9 mouse cellular contexts compared by ENCODE assay signal in genomic region chr4:100188201-100188699, GRCm38 (mm10).
DNase-seq lines count a peak whose midpoint lies in the region; ATAC-seq and TF ChIP-seq lines count a peak whose summit lies in the region.
"Had no signal": no experiment of that assay in that cellular context is flagged by ENCODE, and none has a peak within 500 bp of the region (broad histone marks: within the 10 kb centered on the region; RNA-seq: fewer than 3 reads in every experiment).

No protein-coding gene starts in this region.

- DNase-seq in lung, embryonic 14.5 days, result peak; percentile 61
- no peak for DNase-seq in lung, adult 2 months
- DNase-seq in gastrocnemius, postnatal 25 days, result peak; percentile 27
- DNase-seq in lung, postnatal 36 days, result peak; percentile 31
- no peak for DNase-seq in frontal cortex, postnatal 25 days (ENCODE audit: low spot score in 2 of 2)
- no peak for DNase-seq in thymus, postnatal 25 days
- no peak for DNase-seq in frontal cortex, postnatal 36 days (ENCODE audit: low spot score in 2 of 2)

- H3K4me3 ChIP-seq in lung, embryonic 14.5 days (ENCODE audit: low read depth, low read length), result no peak overlapping the region
- H3K4me3 ChIP-seq in lung, adult 2 months (replicated peaks; ENCODE audit: extremely low read depth, low read depth, low read length), result no peak overlapping the region
- no peak overlapping the region for H3K4me3 ChIP-seq in intestine, embryonic 16.5 days (ENCODE audit: low read length)

- H3K36me3 ChIP-seq in lung, embryonic 14.5 days (ENCODE audit: insufficient read depth), result no peaks in the 10 kb centered on the region
- H3K36me3 ChIP-seq in intestine, embryonic 16.5 days (ENCODE audit: control insufficient read depth, insufficient read depth, low read length), result no peaks in the 10 kb centered on the region

- TF ChIP-seq CTCF in lung, embryonic 14.5 days (IDR thresholded peaks at IDR 0.05; ENCODE audit: low read depth), result no peak
- no peak for TF ChIP-seq CTCF in lung, adult 2 months (IDR thresholded peaks at IDR 0.05; ENCODE audit: insufficient read depth, low read length)

- peak; percentile 83 for ATAC-seq in lung, embryonic 14.5 days (ENCODE audit: insufficient read depth)
- peak; percentile 78 for ATAC-seq in intestine, embryonic 16.5 days

- 19% methylated on average over 4 of the region's 4 CpGs for WGBS in lung, embryonic 14.5 days
- 21% methylated on average over 4 of the region's 4 CpGs for WGBS in lung, adult 2 months
- WGBS in intestine, embryonic 16.5 days, result 28% methylated on average over 4 of the region's 4 CpGs

- no peak overlapping the region for H3K4me2 ChIP-seq in lung, embryonic 14.5 days
- H3K4me2 ChIP-seq in intestine, embryonic 16.5 days (ENCODE audit: low read depth, low read length), result no peak overlapping the region

- TF ChIP-seq POLR2A in lung, adult 2 months (IDR thresholded peaks at IDR 0.05; ENCODE audit: borderline replicate concordance, extremely low read depth, low read depth, low read length), result no peak

- H3K9me3 ChIP-seq in lung, embryonic 14.5 days (ENCODE audit: low read depth, low read length), result no peaks in the 10 kb centered on the region
- no peaks in the 10 kb centered on the region for H3K9me3 ChIP-seq in intestine, embryonic 16.5 days (ENCODE audit: control insufficient read depth, low read length)

- peaks cover 12% of the 10 kb centered on the region; the same call in 1 of the 2 replicates for H3K4me1 ChIP-seq in lung, embryonic 14.5 days (ENCODE audit: insufficient read depth)
- H3K4me1 ChIP-seq in lung, adult 2 months (ENCODE audit: control insufficient read depth, insufficient read depth, low read length), result peaks cover 2% of the 10 kb centered on the region; the same call in 1 of the 2 replicates
- peaks cover 15% of the 10 kb centered on the region for H3K4me1 ChIP-seq in intestine, embryonic 16.5 days (ENCODE audit: control insufficient read depth, insufficient read depth, low read length)

- no peaks in the 10 kb centered on the region for H3K27me3 ChIP-seq in lung, embryonic 14.5 days (ENCODE audit: insufficient read depth, low read length)
- no peaks in the 10 kb centered on the region for H3K27me3 ChIP-seq in intestine, embryonic 16.5 days (replicated peaks; ENCODE audit: control insufficient read depth, insufficient read depth, low read length)

- H3K9ac ChIP-seq in lung, embryonic 14.5 days, result no peak overlapping the region
- H3K9ac ChIP-seq in intestine, embryonic 16.5 days (ENCODE audit: low read depth, low read length), result no peak overlapping the region

- H3K27ac ChIP-seq in lung, embryonic 14.5 days (ENCODE audit: low read depth), result peak overlapping the region; percentile 67; the same call in 1 of the 2 replicates
- peak overlapping the region; percentile 53 for H3K27ac ChIP-seq in intestine, embryonic 16.5 days (ENCODE audit: low read length)
- H3K27ac ChIP-seq: macrophage had no signal

Comparison
In these comparisons a context has a peak if more than half of its experiments do, and no peak if none do; other contexts are left out.
1. DNase-seq: peak in lung, embryonic 14.5 days (single experiment), gastrocnemius, postnatal 25 days (single experiment) and lung, postnatal 36 days (single experiment); none in lung, adult 2 months (single experiment), frontal cortex, postnatal 25 days (0 of 2), thymus, postnatal 25 days (single experiment) and frontal cortex, postnatal 36 days (0 of 2).